Mouse (Mus musculus): Measurements from ENCODE around the gene Strn.
"Not testable (repeated sequence)": the region's sequence is repeated elsewhere in the genome, so short reads cannot be mapped to it uniquely, and the experiment has no call there.

Strn gene

DNA sequence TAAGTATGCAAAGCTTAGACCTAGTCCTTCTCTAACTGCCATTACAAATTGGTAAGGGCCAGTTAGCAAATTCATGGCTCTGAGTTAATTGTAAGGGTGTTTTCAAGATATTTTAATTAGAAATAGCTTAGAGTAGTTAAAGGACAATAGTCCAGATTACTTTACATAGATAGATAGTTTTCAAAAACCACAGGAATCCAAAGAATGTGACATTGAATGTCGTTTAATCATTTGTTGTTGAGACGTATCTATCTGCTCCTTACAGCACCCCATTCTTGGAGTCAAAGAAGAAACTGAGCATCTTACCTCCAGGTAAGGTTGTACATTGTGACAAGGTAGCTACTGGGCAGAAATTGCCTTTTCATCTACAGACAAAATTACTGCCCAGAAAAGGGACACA is 26.7 kb downstream of the Strn start:
- no peak for DNase-seq (ENCODE audit: low spot score)

DNA sequence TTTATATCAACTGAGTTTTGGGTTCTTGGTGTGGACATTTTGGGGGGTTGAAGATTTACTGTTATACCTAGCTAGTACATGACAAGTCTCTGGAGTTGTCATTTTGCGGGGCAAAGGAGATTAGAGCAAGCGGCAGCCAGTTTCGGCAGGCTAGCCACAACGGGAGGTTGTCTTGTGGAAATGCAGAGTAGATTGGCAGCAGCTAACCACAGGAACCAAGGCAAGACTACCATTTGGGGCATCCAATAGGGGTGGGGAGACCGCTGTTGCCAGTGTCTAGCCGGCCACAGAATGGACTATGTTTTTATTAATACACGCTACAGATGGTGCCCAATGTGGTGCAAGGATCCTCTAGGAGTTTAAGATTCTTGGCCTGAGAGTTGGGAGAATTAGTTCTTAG is 28.6 kb downstream of the Strn start:
- no peak for DNase-seq (ENCODE audit: low spot score)

DNA sequence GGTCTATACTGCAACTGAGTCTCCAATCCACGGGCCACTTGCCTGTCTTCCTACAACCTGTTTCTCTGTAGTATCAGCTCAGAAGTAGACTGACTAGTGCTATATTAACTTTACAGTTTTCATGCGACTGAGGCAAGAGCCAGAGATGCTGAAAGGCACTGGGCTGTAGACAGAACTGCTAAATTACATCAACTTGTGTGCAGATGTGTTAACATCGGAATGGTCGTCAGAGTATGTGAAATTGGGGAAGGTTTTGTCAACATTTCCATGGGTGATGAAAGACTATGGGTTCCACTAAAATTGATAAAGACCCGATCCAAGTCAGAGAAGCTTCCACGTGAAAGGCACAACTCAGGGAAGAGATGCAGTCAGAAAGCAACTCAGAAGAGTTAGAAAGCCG is 34.0 kb downstream of the Strn start:
- no peak for DNase-seq (ENCODE audit: low spot score)

DNA sequence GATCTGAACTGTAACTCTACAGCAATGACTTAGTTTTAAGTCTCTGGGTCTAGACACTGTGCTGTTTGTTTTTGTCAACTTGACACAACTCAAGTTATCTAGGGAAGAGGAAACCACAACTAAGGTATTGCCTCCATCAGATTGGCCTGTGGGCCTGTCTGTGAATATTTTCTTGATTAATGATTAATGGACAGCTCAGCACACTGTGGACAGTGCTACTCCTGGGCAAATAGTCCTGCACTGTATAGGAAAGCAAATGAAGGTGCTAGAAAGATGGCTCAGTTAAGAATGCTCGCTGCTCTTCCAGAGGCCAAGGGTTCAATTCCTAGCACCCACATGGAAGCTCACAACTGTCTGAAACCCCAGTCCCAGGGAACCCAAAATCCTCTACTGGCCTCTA is 38.0 kb downstream of the Strn start:
- DNase-seq (ENCODE audit: low spot score), result no peak

DNA sequence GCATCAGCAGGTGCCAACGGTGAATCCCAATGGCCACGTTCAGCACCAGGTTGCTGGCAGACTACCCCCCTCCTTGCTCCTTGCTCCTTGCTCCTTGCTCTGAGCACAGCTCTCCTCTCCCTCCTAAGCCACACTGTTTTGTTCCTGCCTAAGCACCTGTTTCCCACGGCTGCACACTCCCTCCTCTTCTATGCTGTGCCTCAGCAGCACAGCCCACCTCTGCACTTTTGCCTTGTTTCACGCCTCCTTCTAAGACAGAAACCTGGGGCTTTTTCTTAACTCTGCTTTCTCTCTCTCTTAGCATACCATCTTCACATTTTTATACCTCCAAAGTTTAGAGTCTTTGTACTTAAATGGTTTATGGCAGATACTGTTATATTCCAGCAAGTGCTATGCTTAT is 39.5 kb downstream of the Strn start:
- DNase-seq (ENCODE audit: low spot score), result no peak

DNA sequence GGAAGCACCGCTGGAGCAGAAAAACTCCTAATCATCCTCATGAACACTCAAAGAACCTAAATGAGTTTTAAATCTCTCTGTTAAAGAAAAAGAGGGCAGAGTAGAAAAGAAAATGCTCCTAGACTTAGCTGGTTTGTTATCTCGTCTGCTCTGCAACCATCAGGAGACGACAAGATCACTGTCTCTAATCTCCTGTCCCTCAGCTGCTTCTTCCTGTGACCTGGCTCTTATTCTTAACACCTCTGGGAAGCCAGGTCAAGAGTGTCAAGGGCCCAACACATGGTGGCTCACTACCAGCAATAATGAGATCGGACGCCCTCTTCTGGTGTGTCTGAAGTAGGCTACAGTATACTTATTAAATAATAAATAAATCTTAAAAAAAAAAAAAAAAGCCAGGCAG is 40.1 kb downstream of the Strn start:
- DNase-seq (ENCODE audit: low spot score), result no peak

DNA sequence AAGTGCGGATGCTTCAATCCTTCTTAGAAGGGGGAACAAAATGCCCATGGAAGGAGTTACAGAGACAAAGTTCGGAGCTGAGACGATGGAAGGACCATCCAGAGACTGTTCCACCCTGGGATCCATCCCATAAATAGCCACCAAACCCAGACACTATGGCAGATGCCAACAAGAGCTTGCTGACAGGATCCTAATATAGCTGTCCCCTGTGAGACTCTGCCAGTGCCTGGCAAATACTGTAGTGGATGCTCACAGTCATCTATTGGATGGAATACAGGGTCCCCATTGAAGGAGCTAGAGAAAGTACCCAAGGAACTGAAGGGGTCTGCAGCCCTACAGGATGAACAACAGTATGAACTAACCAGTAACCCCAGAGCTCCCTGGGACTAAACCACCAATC is 47.8 kb downstream of the Strn start:
- not testable (repeated sequence) for DNase-seq (ENCODE audit: low spot score)

DNA sequence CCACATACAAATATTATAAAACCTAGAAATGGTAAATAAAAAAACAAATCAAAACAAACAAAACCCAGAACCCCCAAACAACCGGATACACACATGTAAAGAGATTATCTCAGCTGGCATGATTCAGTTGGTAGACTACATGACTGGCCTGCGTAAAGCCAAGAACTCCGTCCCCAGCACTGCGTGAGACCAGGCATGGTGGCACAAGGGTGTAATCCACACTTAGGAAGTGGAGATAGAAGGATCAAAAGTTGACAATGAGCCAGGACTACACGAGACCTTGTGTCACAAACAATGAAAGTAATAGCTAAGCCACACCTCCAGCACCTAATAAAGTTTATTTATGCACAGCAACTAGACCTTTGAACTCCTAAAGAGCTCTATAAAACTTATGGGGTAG is 49.0 kb downstream of the Strn start:
- no peak for DNase-seq (ENCODE audit: low spot score)

DNA sequence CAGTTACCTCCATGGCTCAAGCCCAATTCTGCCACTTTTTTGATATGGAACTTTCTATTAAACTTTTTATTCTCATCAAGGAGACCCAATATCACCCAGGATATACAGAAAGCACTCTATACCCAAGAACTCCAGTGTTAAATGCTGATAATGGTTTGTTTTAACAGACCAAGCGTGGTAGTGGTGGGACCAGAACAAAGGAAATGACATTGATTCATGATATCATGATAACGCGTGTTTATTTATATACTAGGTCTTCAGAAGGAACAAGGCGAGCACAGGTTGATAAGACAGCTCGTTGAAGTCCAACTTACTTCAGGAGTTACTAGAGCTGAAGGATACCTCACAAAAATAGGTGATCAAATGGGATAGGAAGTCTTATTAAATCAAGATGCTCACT is 52.0 kb downstream of the Strn start:
- no peak for DNase-seq (ENCODE audit: low spot score)

DNA sequence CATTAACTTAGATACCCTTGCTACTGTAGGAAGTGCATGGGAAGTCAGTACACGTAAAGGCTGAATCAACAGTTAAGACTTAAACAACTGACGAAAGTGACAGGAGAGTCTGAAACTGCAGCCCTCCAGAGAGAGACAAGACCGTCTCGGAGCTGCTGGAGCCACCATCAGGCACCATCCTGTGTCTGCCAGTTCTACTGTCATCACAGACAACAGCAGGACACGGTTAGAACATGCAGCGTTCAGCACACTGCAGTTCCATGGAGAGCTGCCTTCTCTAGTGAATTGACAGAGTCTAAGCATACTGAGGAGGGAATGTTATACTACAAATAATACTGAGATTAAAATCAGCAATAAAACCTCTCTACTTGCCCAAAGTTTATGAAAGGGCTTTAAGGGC is 54.6 kb downstream of the Strn start:
- DNase-seq (ENCODE audit: low spot score), result no peak

DNA sequence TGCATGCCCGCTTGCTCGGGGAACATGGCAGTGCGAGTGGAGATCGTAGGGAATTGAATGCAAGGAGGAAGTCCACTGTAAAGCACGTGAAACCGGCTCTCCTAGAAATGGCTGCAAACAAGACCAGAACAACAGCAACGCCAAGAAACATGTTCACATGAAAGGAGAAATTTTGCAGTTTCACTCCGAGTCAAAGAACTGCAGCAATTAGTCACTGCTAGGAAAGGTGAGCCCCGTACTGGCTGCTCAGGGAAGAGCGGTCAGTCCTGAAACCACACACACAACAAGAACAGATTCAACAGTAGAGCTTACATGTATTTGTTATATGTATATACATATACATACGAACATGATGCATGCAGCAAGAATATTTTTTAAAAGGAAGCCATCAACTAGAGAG is 57.5 kb downstream of the Strn start:
- no peak for DNase-seq (ENCODE audit: low spot score)

DNA sequence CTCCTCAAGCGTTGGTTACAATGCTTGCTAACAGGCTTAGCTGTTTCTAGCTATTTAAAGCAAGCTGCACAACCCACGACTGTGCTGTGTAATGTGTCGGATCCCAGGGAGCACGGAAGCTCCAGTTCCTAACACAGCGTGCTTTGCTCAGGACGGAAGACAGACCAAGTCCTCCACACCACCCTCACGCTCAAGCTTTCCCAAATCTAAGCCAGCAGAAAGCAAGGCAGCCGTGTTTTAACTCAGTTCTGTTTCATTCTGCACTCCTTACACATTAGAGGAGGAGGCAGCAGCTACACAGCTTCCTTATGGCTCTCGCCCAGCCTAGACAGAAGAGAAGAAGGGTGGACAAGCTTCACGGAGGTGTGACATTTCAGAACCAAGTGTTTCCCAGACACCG is 60.2 kb downstream of the Strn start:
- DNase-seq (ENCODE audit: low spot score), result no peak

DNA sequence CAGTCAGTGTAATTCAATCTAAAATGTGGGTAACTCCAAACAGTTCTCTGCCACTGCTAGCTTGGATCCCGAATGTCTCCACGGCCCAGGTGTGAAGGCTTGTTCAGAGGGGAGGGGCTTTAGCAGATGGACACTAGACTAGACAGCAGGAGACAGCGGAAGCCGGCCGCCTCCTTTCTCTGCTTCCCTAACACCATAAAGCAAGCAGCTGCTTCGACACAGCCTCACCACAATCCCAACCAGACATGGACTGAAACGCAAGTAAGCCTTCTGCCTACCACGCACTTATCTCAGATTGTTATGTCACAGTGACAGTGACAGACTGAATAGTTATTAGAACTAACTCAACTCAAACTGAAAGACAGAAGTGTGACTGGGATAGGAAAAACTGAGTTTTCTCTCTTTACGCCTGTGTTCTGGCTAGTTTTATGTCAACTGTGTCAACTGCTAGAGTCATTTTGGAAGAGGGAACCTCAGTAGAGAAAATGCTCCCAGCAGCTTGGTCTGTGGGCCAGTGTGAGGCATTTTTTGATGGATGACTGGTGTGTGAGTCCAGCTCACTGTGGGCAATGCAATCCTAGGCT is 71.9 kb downstream of the Strn start:
- DNase-seq (ENCODE audit: low spot score), result no peak

DNA sequence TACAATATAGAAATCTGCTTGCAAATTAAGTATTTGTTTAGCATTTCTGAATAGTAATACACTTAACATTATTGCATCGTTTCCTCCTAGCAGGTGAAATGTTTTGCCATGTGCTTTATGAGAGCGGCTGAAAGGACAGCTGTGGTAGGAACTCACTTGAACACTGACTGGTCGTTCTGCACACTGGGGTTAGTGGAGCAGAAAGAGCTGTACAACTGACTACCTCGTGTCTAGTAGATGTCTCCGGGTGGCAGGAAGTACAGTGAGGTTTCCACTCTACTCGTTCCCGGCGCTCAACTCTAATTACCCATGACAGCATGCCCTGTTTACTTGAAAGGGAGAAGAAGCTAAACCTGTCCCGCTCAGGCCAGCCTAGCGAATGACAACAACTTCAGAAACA is 82.2 kb downstream of the Strn start:
- no peak for DNase-seq (ENCODE audit: low spot score)

DNA sequence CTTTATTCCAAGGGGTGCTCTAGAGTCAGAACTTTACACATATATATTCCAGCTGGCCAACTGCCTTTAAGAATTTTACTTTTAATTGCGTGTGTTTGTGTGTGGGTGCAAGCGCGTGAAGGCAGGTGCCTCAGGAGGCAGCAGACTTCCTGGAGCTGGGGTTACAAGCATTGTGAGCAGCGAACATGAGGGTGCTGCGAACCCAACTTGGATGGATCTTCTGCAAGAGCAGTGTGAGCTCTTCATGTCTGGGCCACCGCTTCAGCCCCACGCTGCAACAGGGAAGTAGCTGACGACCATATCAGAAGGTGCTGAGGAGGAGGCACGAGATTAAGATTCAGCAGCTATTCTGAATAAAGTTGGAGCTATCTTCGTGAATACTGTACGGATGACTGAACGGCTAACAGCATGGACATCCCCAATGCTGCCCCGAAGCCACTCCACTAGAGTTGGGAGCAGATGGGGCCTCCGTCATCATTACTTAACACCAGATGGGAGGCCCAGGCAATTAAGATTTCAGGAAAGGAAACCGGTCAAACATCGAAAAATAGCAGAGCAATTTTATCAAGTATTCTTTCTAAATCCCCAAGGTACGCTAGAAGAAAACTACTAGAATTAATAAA is 93.0 kb downstream of the Strn start:
- no peak for DNase-seq (ENCODE audit: low spot score)

DNA sequence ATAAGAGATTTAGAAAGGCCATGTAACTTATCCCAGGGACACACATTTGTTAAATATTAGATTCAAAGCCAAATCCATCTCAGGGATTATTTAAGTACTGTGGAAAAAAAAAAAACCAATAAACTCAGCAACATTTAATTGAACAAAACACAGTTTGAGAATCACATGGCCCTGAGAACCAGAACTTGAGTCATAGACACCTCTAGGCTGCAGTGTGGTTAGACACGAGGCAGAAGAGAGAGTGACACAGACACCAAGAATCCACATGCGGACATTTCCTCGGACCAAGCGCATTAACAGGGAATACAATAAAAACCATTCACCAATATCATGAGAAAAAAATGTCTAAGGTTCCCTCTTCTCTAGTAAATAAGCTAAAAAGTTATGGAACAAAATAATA is 94.7 kb downstream of the Strn start:
- DNase-seq (ENCODE audit: low spot score), result no peak

DNA sequence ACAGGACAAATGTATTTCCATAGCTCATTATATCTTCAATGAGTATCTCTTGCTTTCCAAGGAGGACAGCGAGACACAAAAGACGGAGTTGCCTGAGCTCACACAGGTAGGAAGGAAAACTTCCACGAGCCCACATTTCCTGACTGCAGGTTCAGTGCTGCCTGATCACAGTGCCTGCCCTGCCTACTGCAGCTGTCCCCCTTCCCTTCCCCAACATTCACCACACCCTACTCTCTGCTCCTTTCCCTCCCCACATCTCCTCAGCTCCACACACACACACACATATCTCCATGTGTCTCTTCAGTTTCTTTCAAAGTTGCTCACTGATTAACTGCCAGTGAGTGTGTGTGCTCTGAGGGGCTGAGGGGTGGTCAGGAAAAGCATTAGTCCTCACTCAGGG is 96.6 kb downstream of the Strn start:
- DNase-seq (ENCODE audit: low spot score), result no peak

DNA sequence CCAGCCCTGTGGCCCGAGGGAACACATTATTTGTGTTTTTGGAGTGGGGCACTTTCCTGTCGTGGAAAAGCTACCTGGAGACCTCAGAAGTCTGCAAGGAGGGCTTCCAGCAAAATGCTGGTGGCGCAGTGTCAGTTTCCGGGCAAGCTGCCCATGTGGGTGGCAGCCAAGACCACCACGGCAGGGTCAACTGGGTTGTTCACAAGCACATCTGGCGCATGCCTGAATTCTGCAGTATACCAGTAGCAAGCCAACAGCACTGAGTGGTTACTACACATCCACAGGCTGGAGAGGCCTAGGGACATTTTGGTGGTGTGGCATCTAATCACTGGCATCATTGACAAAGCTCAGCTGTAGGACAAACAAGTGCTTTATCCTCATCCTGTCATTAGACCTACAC is 97.9 kb downstream of the Strn start:
- no peak for DNase-seq (ENCODE audit: low spot score)

DNA sequence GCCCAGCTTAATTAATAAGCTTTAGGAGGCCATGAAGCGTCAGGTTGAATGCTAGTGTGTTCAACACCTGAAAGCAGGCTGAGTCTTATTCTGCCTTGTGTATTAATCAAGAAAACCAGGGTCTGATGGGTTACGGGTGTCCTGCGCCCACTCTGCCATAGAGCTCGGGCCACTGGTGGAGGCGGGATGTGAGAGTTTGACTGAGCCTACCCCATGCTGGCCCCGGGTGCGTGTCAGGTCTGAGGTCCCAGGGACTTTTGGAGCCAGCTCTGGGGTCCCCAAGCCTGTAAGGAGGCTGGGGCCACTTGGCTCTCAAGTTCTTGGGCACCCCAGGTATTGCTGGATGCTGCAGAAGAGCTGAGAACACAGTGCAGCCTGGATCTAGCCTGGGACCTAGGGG is 99.9 kb downstream of the Strn start:
- no peak for DNase-seq (ENCODE audit: low spot score)

DNA sequence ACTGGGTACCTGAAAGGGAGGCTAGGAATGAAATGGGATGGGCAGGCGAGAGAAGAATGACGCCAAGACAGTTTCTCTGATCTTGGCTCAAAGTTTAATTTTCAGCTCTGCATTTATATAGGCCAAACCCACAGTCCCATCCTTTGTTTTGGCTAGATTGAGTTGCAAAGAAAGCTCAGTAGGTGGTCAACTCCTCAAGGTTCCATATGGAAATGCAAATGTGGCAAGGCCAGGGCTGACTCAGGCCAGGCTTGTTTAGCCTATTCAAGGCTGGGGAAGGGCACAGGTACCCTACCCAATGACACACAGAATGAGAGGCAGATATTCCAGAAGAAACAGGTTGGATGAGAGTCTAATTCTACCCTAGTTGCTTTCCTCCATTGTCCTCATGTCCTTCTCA is 101.4 kb downstream of the Strn start:
- no peak for DNase-seq (ENCODE audit: low spot score)

DNA sequence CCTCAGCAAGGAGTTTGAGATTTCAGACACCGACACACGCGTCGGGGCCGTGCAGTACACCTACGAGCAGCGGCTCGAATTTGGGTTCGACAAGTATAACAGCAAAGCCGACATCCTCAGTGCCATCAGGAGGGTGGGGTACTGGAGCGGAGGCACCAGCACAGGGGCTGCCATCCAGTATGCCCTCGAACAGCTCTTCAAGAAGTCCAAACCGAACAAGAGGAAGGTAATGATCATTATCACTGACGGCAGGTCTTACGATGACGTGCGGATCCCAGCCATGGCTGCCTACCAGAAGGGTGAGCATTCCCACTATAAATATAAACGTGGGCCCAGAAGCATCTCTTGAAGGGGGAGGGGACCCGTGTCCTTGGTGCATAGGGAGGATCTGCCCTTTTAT is 112.1 kb downstream of the Strn start:
- DNase-seq (ENCODE audit: low spot score), result no peak

DNA sequence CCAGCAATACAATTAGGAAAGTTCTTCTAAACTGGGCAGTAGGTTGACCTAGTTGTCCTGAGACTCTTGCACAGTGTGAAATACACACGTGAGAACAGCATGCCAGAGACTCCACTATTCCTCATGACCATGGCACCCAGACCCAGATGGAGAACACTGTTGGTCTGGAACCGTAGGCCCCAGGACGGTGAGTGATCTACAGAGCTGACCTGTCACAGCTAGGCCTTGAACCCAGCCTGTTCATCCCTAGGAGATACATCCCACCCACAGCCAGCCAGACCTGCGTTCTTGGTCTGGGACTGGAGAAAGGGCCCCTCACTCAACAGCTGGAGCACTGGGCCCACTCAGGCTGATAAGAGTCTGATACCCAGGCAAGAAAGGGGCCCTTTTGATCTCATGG is 115.1 kb downstream of the Strn start:
- no peak for DNase-seq (ENCODE audit: low spot score)

DNA sequence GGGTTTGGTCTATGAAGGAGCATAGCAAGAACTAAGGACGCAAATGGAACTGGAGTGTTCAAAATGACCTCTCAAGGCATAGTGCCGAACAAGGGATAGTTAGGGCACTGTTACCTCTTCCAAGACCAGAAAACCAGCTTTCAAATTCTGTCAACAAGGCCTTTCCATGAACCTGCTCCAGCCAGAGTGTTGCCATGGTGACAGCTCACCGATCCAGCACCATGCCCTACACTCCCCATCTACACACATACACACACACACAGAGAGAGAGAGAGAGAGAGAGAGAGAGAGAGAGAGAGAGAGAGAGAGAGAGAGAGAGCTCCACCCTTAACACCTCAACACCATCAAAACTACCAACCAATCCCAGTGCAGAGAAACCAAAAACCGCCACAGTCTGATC is 116.3 kb downstream of the Strn start:
- DNase-seq (ENCODE audit: low spot score), result no peak

DNA sequence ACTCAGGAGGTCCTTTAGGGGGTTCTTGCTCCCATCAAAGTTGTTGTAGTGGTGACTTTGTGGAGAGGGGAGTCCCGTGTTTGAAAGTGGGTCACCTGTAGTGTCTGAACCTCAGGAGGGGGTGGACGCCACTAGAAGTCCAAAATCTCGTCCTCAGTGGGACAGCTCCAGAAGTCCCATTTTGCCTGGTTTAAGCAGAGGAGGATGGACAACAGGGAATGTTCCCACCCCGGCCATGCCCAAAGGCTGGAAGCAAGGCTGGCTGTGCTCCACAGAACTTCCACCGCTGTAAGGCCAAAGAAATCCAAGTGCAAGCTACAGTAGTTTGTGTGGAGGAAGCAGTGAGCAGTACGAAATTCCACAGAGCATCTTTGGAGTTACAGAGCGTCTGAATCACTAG is 117.0 kb downstream of the Strn start:
- no peak for DNase-seq (ENCODE audit: low spot score)
